Mouse (Mus musculus): Measurements from ENCODE around the gene Col4a3.

GRCm38 (mm10) chr1:82726482-82726881, 139.8 kb downstream of the Col4a3 start:
- TF ChIP-seq POLR2A (IDR thresholded peaks at IDR 0.05; ENCODE audit: low read depth, low read length) (no peak), CTCF (IDR thresholded peaks at IDR 0.05; ENCODE audit: extremely low read depth, insufficient read length, insufficient replicate concordance, low read depth, low read length) (no peak)
